Comparison of ENCODE assay signal across 8 mouse cellular contexts in the genomic region with DNA sequence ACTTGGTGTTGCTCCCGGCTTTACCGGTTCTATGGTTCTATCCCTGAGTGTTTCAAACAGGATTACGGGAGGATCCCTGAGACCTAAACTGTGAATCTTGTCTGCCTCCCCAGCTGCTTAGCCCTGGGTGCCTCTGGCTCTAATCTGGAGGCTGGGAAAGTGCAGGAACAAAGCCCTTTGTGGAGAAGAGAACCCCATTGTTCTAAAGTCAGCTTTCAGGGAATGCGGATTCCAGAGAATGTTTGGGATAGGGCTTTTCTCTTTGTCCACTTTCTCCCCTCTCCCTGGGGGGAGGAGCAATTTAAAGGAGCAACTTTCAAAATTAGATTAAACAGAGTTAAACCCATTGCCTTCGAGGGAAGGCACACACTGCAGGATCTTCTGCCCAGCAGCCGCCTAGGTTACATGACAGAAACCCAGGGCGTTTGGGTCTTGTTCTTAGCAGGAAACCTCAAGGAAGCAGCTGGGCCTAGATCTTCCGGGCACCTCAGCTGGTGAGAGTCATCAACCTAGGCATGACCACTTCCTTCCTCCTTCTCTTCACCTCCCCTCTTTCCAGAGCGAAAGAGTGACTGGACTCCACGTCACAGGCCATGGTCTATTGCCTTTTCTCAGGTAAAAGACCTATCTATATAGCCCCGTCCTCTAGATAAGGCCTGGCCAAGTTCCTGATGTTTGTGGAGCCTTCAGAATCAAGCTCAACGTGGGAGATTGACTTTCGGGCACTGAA. TPM values are rescaled to one million over a fixed set of nuclear protein-coding genes. Genes with fewer than 3 reads are reported as not detected.
DNase-seq lines count a peak whose midpoint lies in the region; ATAC-seq and TF ChIP-seq lines count a peak whose summit lies in the region.

No protein-coding gene starts in this region.

- H3K4me2 ChIP-seq in limb, embryonic 14.5 days (replicated peaks; ENCODE audit: low read depth, low read length, severe bottlenecking): no peak overlapping the region
- H3K4me2 ChIP-seq in neural tube, embryonic 15.5 days: peak overlapping the region; percentile 98

- WGBS in kidney, adult 2 months: 67% methylated on average over 13 of the region's 13 CpGs
- WGBS in limb, embryonic 14.5 days: 54% methylated on average over 13 of the region's 13 CpGs
- 39% methylated on average over 13 of the region's 13 CpGs for WGBS in neural tube, embryonic 15.5 days

- no peaks in the 10 kb centered on the region for H3K27me3 ChIP-seq in kidney, adult 2 months (replicated peaks; ENCODE audit: control insufficient read depth, insufficient read depth, low read length)
- H3K27me3 ChIP-seq in limb, embryonic 14.5 days (ENCODE audit: control insufficient read depth, insufficient read depth, low read length): peaks cover 37% of the 10 kb centered on the region
- peaks cover 16% of the 10 kb centered on the region for H3K27me3 ChIP-seq in neural tube, embryonic 15.5 days (replicated peaks)

- no peak for TF ChIP-seq CTCF in kidney, adult 2 months (conservative IDR thresholded peaks at IDR 0.05; ENCODE audit: insufficient read depth, insufficient read length, low read depth, low read length)

- no peak overlapping the region for H3K4me3 ChIP-seq in kidney, adult 2 months (ENCODE audit: insufficient read depth, low read depth, low read length)
- H3K4me3 ChIP-seq in limb, embryonic 14.5 days (replicated peaks; ENCODE audit: low read length): peak overlapping the region; percentile 51; the same call in 1 of the 2 replicates
- peak overlapping the region; percentile 72 for H3K4me3 ChIP-seq in neural tube, embryonic 15.5 days (replicated peaks)

- no peak overlapping the region for H3K9ac ChIP-seq in limb, embryonic 14.5 days (ENCODE audit: low read depth, low read length, severe bottlenecking)
- no peak overlapping the region for H3K9ac ChIP-seq in neural tube, embryonic 15.5 days (replicated peaks)

- H3K4me1 ChIP-seq in kidney, adult 2 months (ENCODE audit: control insufficient read depth, insufficient read depth, low read length): peaks cover 10% of the 10 kb centered on the region; the same call in 1 of the 2 replicates
- peaks cover 22% of the 10 kb centered on the region; the same call in 1 of the 2 replicates for H3K4me1 ChIP-seq in limb, embryonic 14.5 days (ENCODE audit: control insufficient read depth, insufficient read depth, low read length)
- peaks cover 43% of the 10 kb centered on the region for H3K4me1 ChIP-seq in neural tube, embryonic 15.5 days

- ATAC-seq in common myeloid progenitor, adult 5-6 weeks (replicated peaks; ENCODE audit: low read depth, poor library complexity, severe bottlenecking): peak; percentile 85
- no peak for ATAC-seq in limb, embryonic 14.5 days (ENCODE audit: low FRiP score, low read depth)
- no peak for ATAC-seq in neural tube, embryonic 15.5 days (ENCODE audit: low FRiP score)

- peak overlapping the region; percentile 72 for H3K27ac ChIP-seq in kidney, adult 2 months (ENCODE audit: insufficient read depth, low read depth, low read length)
- H3K27ac ChIP-seq in limb, embryonic 14.5 days (replicated peaks; ENCODE audit: low read depth, low read length): peak overlapping the region; percentile 8; the same call in 1 of the 2 replicates
- peak overlapping the region; percentile 83; the same call in 1 of the 2 replicates for H3K27ac ChIP-seq in neural tube, embryonic 15.5 days (replicated peaks)

- H3K9me3 ChIP-seq in limb, embryonic 14.5 days (ENCODE audit: control insufficient read depth, low read length): no peaks in the 10 kb centered on the region
- no peaks in the 10 kb centered on the region for H3K9me3 ChIP-seq in neural tube, embryonic 15.5 days (replicated peaks)

- H3K36me3 ChIP-seq in kidney, adult 2 months (ENCODE audit: control insufficient read depth, insufficient read depth, low read length): no peaks in the 10 kb centered on the region
- no peaks in the 10 kb centered on the region for H3K36me3 ChIP-seq in limb, embryonic 14.5 days (ENCODE audit: control insufficient read depth, insufficient read depth, low read length)
- H3K36me3 ChIP-seq in neural tube, embryonic 15.5 days: no peaks in the 10 kb centered on the region

- TF ChIP-seq POLR2A in kidney, adult 2 months (IDR thresholded peaks at IDR 0.05; ENCODE audit: low read depth, low read length): no peak
- TF ChIP-seq POLR2A in limb, embryonic 14.5 days (IDR thresholded peaks at IDR 0.05; ENCODE audit: borderline replicate concordance, extremely low read depth, insufficient read depth, insufficient read length): no peak

- DNase-seq in kidney, adult 2 months: peak; percentile 39
- DNase-seq in kidney, postnatal 4 days: no peak
- no peak for DNase-seq in limb, embryonic 14.5 days (ENCODE audit: low spot score)
- DNase-seq in right cerebral cortex, adult 18-20 months: no peak
- DNase-seq in cerebellum, postnatal 14 days: no peak
- no peak for DNase-seq in adipocyte (ENCODE audit: low spot score)

RNA-seq across cellular contexts. Expression of a gene that starts 1.0 kb away (rescaled TPM):
- polyA plus RNA-seq in kidney, adult 2 months (2012; rRNA removed): 20.1 and 22.2 TPM in 2 replicates
- total RNA-seq in common myeloid progenitor, adult 5-6 weeks (2017): 0.82 TPM in 1 of 2 replicates, not detected in the other
- polyA plus RNA-seq in limb, embryonic 14.5 days (2012; rRNA removed): 1.1 and 1.4 TPM in 2 replicates
- polyA plus RNA-seq in limb, embryonic 14.5 days (2014; fragmentation: Nextera tagmentation; extraction: Ambion mirVana): 3.9 and 4.1 TPM in 2 replicates
- polyA plus RNA-seq in neural tube, embryonic 15.5 days (2015; fragmentation: Nextera tagmentation; extraction: Ambion mirVana): 25.3 and 26.6 TPM in 2 replicates

RNA-seq across cellular contexts. Expression of a gene that starts 41.5 kb away (rescaled TPM):
- polyA plus RNA-seq in kidney, adult 2 months (2012; rRNA removed): 6.2 and 6.4 TPM in 2 replicates
- total RNA-seq in common myeloid progenitor, adult 5-6 weeks (2017): 14.7 and 15.3 TPM in 2 replicates
- polyA plus RNA-seq in limb, embryonic 14.5 days (2012; rRNA removed): 13.5 and 14.5 TPM in 2 replicates
- polyA plus RNA-seq in limb, embryonic 14.5 days (2014; fragmentation: Nextera tagmentation; extraction: Ambion mirVana): 12.3 and 13.4 TPM in 2 replicates
- polyA plus RNA-seq in neural tube, embryonic 15.5 days (2015; fragmentation: Nextera tagmentation; extraction: Ambion mirVana): 11.4 TPM in 2 replicates

RNA-seq across cellular contexts. Expression of a gene that starts 55.7 kb away (rescaled TPM):
- polyA plus RNA-seq in kidney, adult 2 months (2012; rRNA removed): not detected in 2 replicates
- not detected in 2 replicates for total RNA-seq in common myeloid progenitor, adult 5-6 weeks (2017)
- 0.21 and 0.36 TPM in 2 replicates for polyA plus RNA-seq in limb, embryonic 14.5 days (2012; rRNA removed)
- polyA plus RNA-seq in limb, embryonic 14.5 days (2014; fragmentation: Nextera tagmentation; extraction: Ambion mirVana): not detected in 2 replicates
- polyA plus RNA-seq in neural tube, embryonic 15.5 days (2015; fragmentation: Nextera tagmentation; extraction: Ambion mirVana): 9.7 and 11.1 TPM in 2 replicates

Comparison
In these comparisons a context has a peak if more than half of its experiments do, and no peak if none do; other contexts are left out.
1. H3K27ac ChIP-seq: peak in every context shown above with its lines; median percentile 83 in neural tube, embryonic 15.5 days; 72 in kidney, adult 2 months; 8 in limb, embryonic 14.5 days.